23 mouse cellular contexts compared by ENCODE assay signal in the genomic region with DNA sequence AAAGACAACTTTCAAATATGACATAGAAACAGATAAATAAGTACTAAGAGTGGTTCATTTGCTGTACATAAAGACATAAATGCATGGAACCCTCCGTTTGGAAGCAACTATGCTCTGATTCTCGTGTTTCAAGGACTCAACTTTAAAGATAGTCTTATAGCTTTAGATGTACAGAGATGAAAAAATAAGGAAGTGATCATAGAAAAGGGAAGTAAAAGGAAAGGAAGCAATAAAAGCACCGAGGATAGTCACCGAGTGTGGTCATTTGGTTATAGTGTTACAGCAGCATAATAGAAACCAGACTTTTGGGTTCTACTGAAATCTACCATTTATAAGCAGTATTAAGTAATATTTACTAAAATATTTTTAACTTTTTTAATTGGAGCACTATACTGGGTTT. TPM values are rescaled to one million over a fixed set of nuclear protein-coding genes. Genes with fewer than 3 reads are reported as not detected.
A peak's percentile ranks its signal among the peaks of the same experiment; 100 is the strongest.
DNase-seq lines count a peak whose midpoint lies in the region; ATAC-seq and TF ChIP-seq lines count a peak whose summit lies in the region.
"Had no signal": no experiment of that assay in that cellular context is flagged by ENCODE, and none has a peak within 500 bp of the region (broad histone marks: within the 10 kb centered on the region; RNA-seq: fewer than 3 reads in every experiment).

No protein-coding gene starts in this region.

- peak; percentile 78 for DNase-seq in A20 (ENCODE audit: low read depth, low spot score)
- DNase-seq in G1E (ENCODE audit: low spot score): peak; percentile 12
- DNase-seq in gastrocnemius, adult 8-10 months (ENCODE audit: low spot score in 2 of 2): no peak
- no peak for DNase-seq in spleen, postnatal 14 days (ENCODE audit: low spot score in 2 of 2)
- no peak for DNase-seq in gastrocnemius, postnatal 14 days
- DNase-seq in adrenal gland, adult 18-20 months (ENCODE audit: low spot score in 2 of 2): no peak
- DNase-seq: adrenal gland, postnatal 25 days; cerebellum, adult 2 months; cerebellum, postnatal 10 days; gastrocnemius, postnatal 25 days; heart, adult 11 months; heart, postnatal 4 days had no signal

- intact Hi-C loops in gastrocnemius, postnatal 14 days (cut with DNase I; ENCODE audit: low total_unique reads): no loop called here

- no peak overlapping the region for H3K4me3 ChIP-seq in G1E (ENCODE audit: low read depth, low read length)
- H3K4me3 ChIP-seq: embryonic facial prominence, embryonic 13.5 days; forebrain, embryonic 12.5 days; heart, embryonic 13.5 days; hindbrain, embryonic 13.5 days had no signal

- TF ChIP-seq CTCF in G1E (IDR thresholded peaks at IDR 0.05; ENCODE audit: low read depth, low read length): no peak

- no peaks in the 10 kb centered on the region for H3K27me3 ChIP-seq in G1E (ENCODE audit: insufficient read depth, low read length)
- H3K27me3 ChIP-seq: embryonic facial prominence, embryonic 13.5 days; forebrain, embryonic 12.5 days; heart, embryonic 13.5 days; hindbrain, embryonic 13.5 days had no signal

- ATAC-seq in G1E (ENCODE audit: extremely low read depth, insufficient number of reproducible peaks, low FRiP score, poor library complexity, severe bottlenecking): peak; percentile 54
- ATAC-seq in granulocyte monocyte progenitor cell, adult 5-6 weeks (replicated peaks; ENCODE audit: poor library complexity, severe bottlenecking): peak; percentile 66
- ATAC-seq in monocyte, adult 5-6 weeks (replicated peaks; ENCODE audit: insufficient number of reproducible peaks, low FRiP score, low TSS enrichment, poor library complexity, severe bottlenecking): peak; percentile 88
- ATAC-seq: forebrain, embryonic 16.5 days; hindbrain, postnatal 0 days had no signal

- H3K4me1 ChIP-seq in G1E (ENCODE audit: insufficient read depth, low read depth, low read length): peaks cover 40% of the 10 kb centered on the region
- H3K4me1 ChIP-seq: embryonic facial prominence, embryonic 13.5 days; forebrain, embryonic 12.5 days; heart, embryonic 13.5 days; hindbrain, embryonic 13.5 days had no signal

- no peaks in the 10 kb centered on the region for H3K36me3 ChIP-seq in G1E (replicated peaks)
- H3K36me3 ChIP-seq: embryonic facial prominence, embryonic 13.5 days; forebrain, embryonic 12.5 days; heart, embryonic 13.5 days; hindbrain, embryonic 13.5 days had no signal

- H3K9me3 ChIP-seq in G1E (replicated peaks): no peaks in the 10 kb centered on the region
- H3K9me3 ChIP-seq: embryonic facial prominence, embryonic 13.5 days; forebrain, embryonic 12.5 days; heart, embryonic 13.5 days; hindbrain, embryonic 13.5 days had no signal

RNA-seq across cellular contexts. Expression of a gene that starts 4.0 kb away (rescaled TPM):
- total RNA-seq in G1E (2014; fragmentation: Nextera tagmentation) (202 and 209 TPM in 2 replicates), G1E (2017) (340 and 367 TPM in 2 replicates)
- 6.6 and 7.4 TPM in 2 replicates for polyA plus RNA-seq in G1E (2012)
- total RNA-seq in granulocyte monocyte progenitor cell, adult 5-6 weeks (2014; fragmentation: Nextera tagmentation): 31.3 and 54.6 TPM in 2 replicates
- 32.0 and 37.3 TPM in 2 replicates for total RNA-seq in granulocyte monocyte progenitor cell, adult 5-6 weeks (2017)
- 26.6 to 78.3 TPM (median 40.3 TPM) in 3 replicates for total RNA-seq in monocyte, adult 5-6 weeks (2017)
- under 1 TPM; 0.19 to 0.27 (median 0.24) TPM for total RNA-seq in gastrocnemius, adult 8-10 months (2022)
- total RNA-seq in gastrocnemius, postnatal 14 days (2021): under 1 TPM; 0.53 to 0.55 TPM
- under 1 TPM; 0.66 to 0.77 TPM for total RNA-seq in adrenal gland, adult 18-20 months (2021)
- total RNA-seq: hindbrain, postnatal 0 days had no signal
- polyA plus RNA-seq: C2C12; forebrain, embryonic 12.5 days; forebrain, embryonic 16.5 days; heart, postnatal 0 days; hindbrain, embryonic 13.5 days; hindbrain, postnatal 0 days had no signal

RNA-seq across cellular contexts. Expression of a gene that starts 38.7 kb away (rescaled TPM):
- total RNA-seq in G1E (2014; fragmentation: Nextera tagmentation): not detected in 2 replicates
- 0.60 and 0.64 TPM in 2 replicates for total RNA-seq in G1E (2017)
- polyA plus RNA-seq in G1E (2012): not detected in 2 replicates
- not detected in 2 replicates for total RNA-seq in granulocyte monocyte progenitor cell, adult 5-6 weeks (2014; fragmentation: Nextera tagmentation)
- total RNA-seq in granulocyte monocyte progenitor cell, adult 5-6 weeks (2017): not detected in 2 replicates
- 0.68 TPM in 1 of 3 replicates, not detected in the others for total RNA-seq in monocyte, adult 5-6 weeks (2017)
- total RNA-seq in gastrocnemius, adult 8-10 months (2022): not detected
- not detected for total RNA-seq in gastrocnemius, postnatal 14 days (2021)
- total RNA-seq in adrenal gland, adult 18-20 months (2021): 1 to 10 TPM in 1 of 2 experiments, under 1 TPM in 1; 0.33 to 1.7 TPM
- total RNA-seq: gastrocnemius, postnatal 25 days; heart, postnatal 4 days had no signal
- polyA plus RNA-seq: C2C12; heart, embryonic 13.5 days; heart, postnatal 0 days; intestine, embryonic 14.5 days had no signal

Comparison
In these comparisons a context has a peak if more than half of its experiments do, and no peak if none do; other contexts are left out.
1. DNase-seq: peak in A20 (single experiment) and G1E (single experiment); none in gastrocnemius, adult 8-10 months (0 of 2), spleen, postnatal 14 days (0 of 2), gastrocnemius, postnatal 14 days (single experiment) and adrenal gland, adult 18-20 months (0 of 2).
2. RNA of a gene that starts 4.0 kb away (total RNA-seq): 202 to 367 TPM in G1E, 26.6 to 78.3 TPM in monocyte, adult 5-6 weeks and 31.3 to 54.6 TPM in granulocyte monocyte progenitor cell, adult 5-6 weeks; 0.66 to 0.77 TPM in adrenal gland, adult 18-20 months, 0.53 to 0.55 TPM in gastrocnemius, postnatal 14 days and 0.19 to 0.27 TPM in gastrocnemius, adult 8-10 months; every median in the first group is over 10 times any median in the second.
3. Peak in every context shown above with its lines, with median percentiles within 50 percentile points of each other: ATAC-seq.